Mouse (Mus musculus) bone marrow, adult 2 months (tissue): ENCODE results near the gene Cdk14. TPM values are rescaled to one million over a fixed set of nuclear protein-coding genes. Genes with fewer than 3 reads are reported as not detected.

Source experiments
- H3K27ac ChIP-seq: fragments of 200-500 bp; 2 replicates; pipeline ENCODE4 v1.5.1; 2012; ENCODE audit warnings: low read depth, mild to moderate bottlenecking, control low read depth, inconsistent platforms, low read length; ENCODE audit not compliant: control insufficient read depth, poor library complexity, insufficient read depth
- H3K4me1 ChIP-seq: fragments of 200-500 bp; 2 replicates; pipeline ENCODE4 v1.6.1; 2011; ENCODE audit warnings: low read length; ENCODE audit not compliant: control insufficient read depth, insufficient read depth
- H3K4me3 ChIP-seq: fragments of 200-500 bp; replicated peaks from 2 replicates; pipeline ENCODE3; 2011; ENCODE audit warnings: mild to moderate bottlenecking, low read depth, low read length, control low read depth; ENCODE audit not compliant: control insufficient read depth
- CTCF ChIP-seq: fragments of 200-500 bp; IDR thresholded peaks from 2 replicates; pipeline ENCODE4 v1.5.1; 2011; ENCODE audit warnings: low read length, control low read depth; ENCODE audit not compliant: control insufficient read depth, insufficient read depth
- POLR2A ChIP-seq: fragments of 200-500 bp; IDR thresholded peaks from 2 replicates; pipeline ENCODE4 v1.6.1; 2011; ENCODE audit warnings: low read depth, mild to moderate bottlenecking, control low read depth, low read length, borderline replicate concordance; ENCODE audit not compliant: control insufficient read depth
- WGBS: fragments of 180-500 bp; shearing (Covaris S2); methylation state at CpG from one replicate; pipeline ENCODE4 v1.1.7; 2018; 5-methylcytosine and 5-hydroxymethylcytosine counted together
- polyA plus RNA-seq: library from polyadenylated mRNA; stranded (reverse); fragments of >200 nt; gene quantifications from 2 replicates; pipeline ENCODE4 v1.2.4, GENCODE M21; 2011; ENCODE audit warnings: low replicate concordance; ENCODE audit not compliant: missing spikeins, insufficient read depth, insufficient read length

The Cdk14 gene
- polyA plus RNA-seq, 1 experiment: 1.0 TPM

- Histone ChIP-seq H3K27ac (no peak overlapping the region), H3K4me1 (no peaks in the 10 kb centered on the region), H3K4me3 (no peak overlapping the region)
- TF ChIP-seq POLR2A (no peak), CTCF (no peak)
Measured at GRCm38 (mm10) chr5:5185521-5185920, 234.6 kb downstream of the Cdk14 start.

- no peak for TF ChIP-seq POLR2A
- H3K4me3 ChIP-seq: no peak overlapping the region
- no peaks in the 10 kb centered on the region for H3K4me1 ChIP-seq
- WGBS: 65% methylated on average over 2 of the region's 2 CpGs
- no peak overlapping the region for H3K27ac ChIP-seq
Measured at GRCm38 (mm10) chr5:5180711-5181110, 239.4 kb downstream of the Cdk14 start.

- Histone ChIP-seq H3K4me1 (no peaks in the 10 kb centered on the region), H3K27ac (no peak overlapping the region)
Measured at GRCm38 (mm10) chr5:5180311-5180710, 239.8 kb downstream of the Cdk14 start.

GRCm38 (mm10) chr5:5176052-5176451 lies 244.1 kb downstream of the Cdk14 start:
- H3K4me3 ChIP-seq: no peak overlapping the region
- WGBS: 90% methylated on average over 10 of the region's 10 CpGs

More at GRCm38 (mm10) chr5:5180311-5180710, 239.8 kb downstream of the Cdk14 start:
- no peak overlapping the region for H3K4me3 ChIP-seq
- TF ChIP-seq POLR2A: no peak
- no peak for TF ChIP-seq CTCF

GRCm38 (mm10) chr5:5175611-5176010 lies 244.5 kb downstream of the Cdk14 start:
- 83% methylated on average over 1 of the region's 1 CpGs for WGBS
- Histone ChIP-seq H3K4me1 (no peaks in the 10 kb centered on the region), H3K4me3 (no peak overlapping the region), H3K27ac (no peak overlapping the region)
- TF ChIP-seq POLR2A: no peak
- TF ChIP-seq CTCF: no peak

More at GRCm38 (mm10) chr5:5176052-5176451, 244.1 kb downstream of the Cdk14 start:
- Histone ChIP-seq H3K27ac (no peak overlapping the region), H3K4me1 (no peaks in the 10 kb centered on the region)
- no peak for TF ChIP-seq POLR2A
- no peak for TF ChIP-seq CTCF

GRCm38 (mm10) chr5:5175090-5175489 lies 245.0 kb downstream of the Cdk14 start:
- Histone ChIP-seq H3K4me1 (no peaks in the 10 kb centered on the region), H3K27ac (no peak overlapping the region), H3K4me3 (no peak overlapping the region)
- TF ChIP-seq CTCF: no peak
- 89% methylated on average over 1 of the region's 1 CpGs for WGBS

GRCm38 (mm10) chr5:5166086-5166485 lies 254.0 kb downstream of the Cdk14 start:
- Histone ChIP-seq H3K4me3 (no peak overlapping the region), H3K4me1 (no peaks in the 10 kb centered on the region), H3K27ac (no peak overlapping the region)
- TF ChIP-seq CTCF: no peak
- no peak for TF ChIP-seq POLR2A
- WGBS: 69% methylated on average over 2 of the region's 2 CpGs

GRCm38 (mm10) chr5:5164326-5164725 lies 255.8 kb downstream of the Cdk14 start:
- no peak overlapping the region for H3K27ac ChIP-seq
- 85% methylated on average over 5 of the region's 5 CpGs for WGBS
- H3K4me1 ChIP-seq: no peaks in the 10 kb centered on the region
- H3K4me3 ChIP-seq: no peak overlapping the region
- TF ChIP-seq CTCF (no peak), POLR2A (no peak)

- Histone ChIP-seq H3K4me1 (no peaks in the 10 kb centered on the region), H3K27ac (no peak overlapping the region), H3K4me3 (no peak overlapping the region)
- 78% methylated on average over 2 of the region's 2 CpGs for WGBS
- no peak for TF ChIP-seq CTCF
Measured at GRCm38 (mm10) chr5:5163823-5164222, 256.3 kb downstream of the Cdk14 start.
